Mouse (Mus musculus) testis, adult 2 months (tissue): ENCODE results near the gene Kirrel3. TPM values are rescaled to one million over a fixed set of nuclear protein-coding genes. Genes with fewer than 3 reads are reported as not detected.

Experiments used
- H3K27ac ChIP-seq: fragments of 200-500 bp; 2 replicates; pipeline ENCODE4 v1.5.1; 2012; ENCODE audit warnings: low read depth, low read length; ENCODE audit not compliant: control insufficient read depth, insufficient read depth
- H3K27me3 ChIP-seq: fragments of 200-500 bp; 2 replicates; pipeline ENCODE4 v1.6.1; 2012; ENCODE audit warnings: mild to moderate bottlenecking, low read length, moderate library complexity; ENCODE audit not compliant: control insufficient read depth, insufficient read depth
- H3K36me3 ChIP-seq: fragments of 200-500 bp; 2 replicates; pipeline ENCODE4 v1.6.1; 2012; ENCODE audit warnings: mild to moderate bottlenecking, low read length; ENCODE audit not compliant: control insufficient read depth, insufficient read depth
- H3K4me1 ChIP-seq: fragments of 200-500 bp; 2 replicates; pipeline ENCODE4 v1.6.1; 2012; ENCODE audit warnings: low read length; ENCODE audit not compliant: control insufficient read depth, insufficient read depth
- H3K4me3 ChIP-seq: fragments of 200-500 bp; 2 replicates; pipeline ENCODE4 v1.5.1; 2012; ENCODE audit warnings: low read depth, mild to moderate bottlenecking, low read length, moderate library complexity, mixed read lengths; ENCODE audit not compliant: control insufficient read depth
- CTCF ChIP-seq: fragments of 200-500 bp; IDR thresholded peaks from 2 replicates; pipeline ENCODE4 v1.5.1; 2012; ENCODE audit warnings: low read depth, mild to moderate bottlenecking, inconsistent platforms, low read length, moderate library complexity; ENCODE audit not compliant: control insufficient read depth, insufficient read depth, insufficient replicate concordance
- POLR2A ChIP-seq: fragments of 200-500 bp; IDR thresholded peaks from 2 replicates; pipeline ENCODE4 v1.6.1; 2012; ENCODE audit warnings: low read depth, mild to moderate bottlenecking, inconsistent platforms, low read length, moderate library complexity; ENCODE audit not compliant: control insufficient read depth
- polyA plus RNA-seq: library from polyadenylated mRNA; depleted of rRNA; stranded (reverse); fragments of >200 nt; gene quantifications from 2 replicates; pipeline ENCODE4 v1.2.3, GENCODE M21; 2012

The Kirrel3 gene
- polyA plus RNA-seq, 1 experiment = 0.10 TPM

DNA sequence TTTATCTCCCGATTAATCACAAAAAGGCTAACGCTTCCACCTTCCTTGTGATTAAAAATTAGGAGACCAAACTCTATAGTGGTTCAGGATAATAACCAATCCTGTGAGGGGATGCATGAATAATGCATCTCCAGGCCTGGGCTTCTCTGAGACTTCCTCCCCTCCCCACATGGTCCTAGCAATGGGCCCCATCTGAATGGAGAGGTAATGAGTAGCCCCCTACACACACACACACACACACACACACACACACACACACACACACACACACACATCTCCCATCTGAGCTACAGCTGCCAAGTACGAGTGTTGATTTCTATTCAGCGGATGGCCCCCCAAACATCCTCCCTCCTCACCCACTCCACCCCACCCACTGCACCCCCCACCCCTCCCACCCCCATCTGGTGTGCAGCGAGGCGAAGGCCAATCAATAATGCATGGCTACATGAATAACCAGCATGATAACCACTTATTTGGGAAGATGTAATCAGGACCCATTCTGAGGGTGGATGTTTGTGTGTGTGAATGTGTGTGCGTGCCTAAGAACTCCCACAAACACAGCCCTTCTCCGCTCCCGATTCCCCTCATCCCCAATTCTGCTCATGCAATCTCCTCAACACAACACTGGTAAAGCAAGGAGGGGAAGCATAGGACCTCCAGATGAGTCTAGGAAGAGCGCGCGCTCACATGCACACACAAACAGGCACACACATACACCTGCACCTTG, 501.9 kb downstream of the Kirrel3 start:
- H3K4me1 ChIP-seq = peaks cover 2% of the 10 kb centered on the region; the same call in 1 of the 2 replicates
- H3K27ac ChIP-seq = no peak overlapping the region
- no peaks in the 10 kb centered on the region for H3K36me3 ChIP-seq
- no peak for TF ChIP-seq POLR2A
- TF ChIP-seq CTCF = no peak
- H3K4me3 ChIP-seq = no peak overlapping the region
- no peaks in the 10 kb centered on the region for H3K27me3 ChIP-seq

DNA sequence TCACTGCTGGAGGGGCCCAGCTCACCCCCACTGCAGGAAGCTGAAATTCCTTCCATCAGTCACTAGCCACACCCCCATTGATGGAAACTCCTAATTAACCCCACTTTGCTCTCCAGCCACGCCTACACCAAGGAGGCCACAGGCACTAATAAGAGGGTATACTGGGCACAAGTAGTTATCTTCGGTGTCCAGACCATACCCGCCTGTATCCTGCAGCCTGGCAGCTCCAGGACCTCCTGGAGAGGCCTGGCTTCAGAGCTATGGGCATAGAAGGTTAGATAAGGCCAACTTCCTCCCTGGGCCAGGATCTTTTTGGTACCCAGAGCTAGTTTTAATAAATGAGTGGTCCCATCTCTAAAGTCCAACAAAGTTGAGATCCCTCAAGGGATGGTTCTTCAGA, 503.0 kb downstream of the Kirrel3 start:
- Histone ChIP-seq H3K27ac (no peak overlapping the region), H3K4me1 (peaks cover 3% of the 10 kb centered on the region; the same call in 1 of the 2 replicates), H3K36me3 (no peaks in the 10 kb centered on the region), H3K4me3 (no peak overlapping the region), H3K27me3 (no peaks in the 10 kb centered on the region)
- TF ChIP-seq POLR2A = no peak
- TF ChIP-seq CTCF = no peak

DNA sequence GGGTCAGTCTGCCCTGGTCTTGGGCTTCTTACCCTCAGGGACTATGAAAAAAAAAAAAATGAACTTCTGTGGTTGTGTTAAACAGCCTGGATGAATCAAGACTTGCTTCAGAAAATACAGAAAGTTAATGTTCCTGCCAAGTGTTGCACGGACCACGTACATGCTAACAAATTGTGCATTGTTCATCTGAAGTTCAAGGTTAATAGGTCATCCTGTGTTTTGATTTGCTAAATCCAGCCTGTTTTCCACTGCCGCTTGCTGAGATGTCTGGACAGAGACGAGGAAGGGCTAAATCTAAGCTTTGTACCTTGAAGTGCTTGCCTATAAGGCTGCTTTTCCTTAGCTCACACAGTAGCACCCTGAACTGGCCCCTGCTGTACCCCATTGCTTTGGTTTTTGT, 506.5 kb downstream of the Kirrel3 start:
- Histone ChIP-seq H3K27ac (no peak overlapping the region), H3K4me3 (no peak overlapping the region), H3K4me1 (peaks cover 7% of the 10 kb centered on the region), H3K27me3 (no peaks in the 10 kb centered on the region), H3K36me3 (no peaks in the 10 kb centered on the region)
- TF ChIP-seq CTCF (no peak), POLR2A (no peak)

DNA sequence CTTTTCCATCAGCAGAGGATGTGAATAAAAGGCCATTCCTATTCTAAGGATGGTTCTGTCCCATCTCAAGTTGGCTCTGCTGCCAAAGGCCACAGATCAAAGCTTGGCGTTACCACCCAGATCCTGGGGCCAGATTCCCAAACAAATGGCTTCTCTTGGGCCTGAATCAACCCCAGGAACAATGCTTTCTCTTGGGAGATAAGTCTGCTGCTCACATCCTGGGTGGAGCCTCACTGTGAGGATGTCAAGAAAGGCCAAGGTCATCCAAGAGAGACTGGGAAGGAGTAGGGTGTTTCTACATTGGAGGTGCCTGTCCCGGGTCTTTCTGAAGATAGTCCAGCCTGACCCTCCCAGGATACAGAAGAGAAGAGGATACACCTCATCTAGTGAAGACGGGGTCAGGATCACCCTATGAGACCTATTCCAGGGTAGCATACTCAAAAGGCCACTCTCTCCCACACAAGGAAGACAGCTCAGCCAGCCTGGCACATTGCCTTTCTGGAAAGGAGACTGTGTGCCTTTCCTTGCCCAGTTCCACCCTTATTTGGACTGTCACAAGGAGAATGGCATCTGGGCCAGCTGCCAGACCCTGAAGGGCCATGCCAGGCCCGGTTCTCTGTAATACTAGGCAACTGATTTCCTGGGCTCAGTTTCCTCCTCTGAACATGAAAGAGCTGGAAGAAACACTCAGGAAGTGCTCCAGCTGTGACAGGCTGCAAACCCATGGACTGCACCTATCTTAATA, 507.9 kb downstream of the Kirrel3 start:
- Histone ChIP-seq H3K27ac (peak overlapping the region; percentile 44; the same call in 1 of the 2 replicates), H3K4me3 (no peak overlapping the region), H3K27me3 (no peaks in the 10 kb centered on the region), H3K36me3 (no peaks in the 10 kb centered on the region), H3K4me1 (peaks cover 7% of the 10 kb centered on the region)
- no peak for TF ChIP-seq POLR2A

DNA sequence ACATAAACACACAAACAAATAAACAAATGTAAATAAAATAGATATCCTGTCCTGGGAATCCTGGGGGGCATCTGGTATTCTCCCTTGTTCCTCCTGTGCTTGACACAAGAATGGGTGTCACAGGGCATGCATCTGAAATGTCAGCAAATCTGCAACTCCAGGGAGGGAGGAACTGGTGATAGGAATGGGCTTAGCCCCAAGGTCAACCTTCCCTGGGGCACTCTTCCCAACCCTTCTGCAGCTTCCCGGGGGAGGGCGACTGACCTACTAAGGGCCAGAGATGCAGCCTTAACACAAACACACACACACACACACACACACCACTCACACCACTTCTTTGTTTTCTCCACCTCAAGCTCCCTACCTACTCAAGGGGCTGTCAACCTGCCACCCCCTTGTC, 509.4 kb downstream of the Kirrel3 start:
- H3K36me3 ChIP-seq = no peaks in the 10 kb centered on the region
- no peak overlapping the region for H3K27ac ChIP-seq
- peaks cover 7% of the 10 kb centered on the region for H3K4me1 ChIP-seq
- no peak for TF ChIP-seq CTCF
- no peak for TF ChIP-seq POLR2A
- H3K27me3 ChIP-seq = no peaks in the 10 kb centered on the region
- no peak overlapping the region for H3K4me3 ChIP-seq

DNA sequence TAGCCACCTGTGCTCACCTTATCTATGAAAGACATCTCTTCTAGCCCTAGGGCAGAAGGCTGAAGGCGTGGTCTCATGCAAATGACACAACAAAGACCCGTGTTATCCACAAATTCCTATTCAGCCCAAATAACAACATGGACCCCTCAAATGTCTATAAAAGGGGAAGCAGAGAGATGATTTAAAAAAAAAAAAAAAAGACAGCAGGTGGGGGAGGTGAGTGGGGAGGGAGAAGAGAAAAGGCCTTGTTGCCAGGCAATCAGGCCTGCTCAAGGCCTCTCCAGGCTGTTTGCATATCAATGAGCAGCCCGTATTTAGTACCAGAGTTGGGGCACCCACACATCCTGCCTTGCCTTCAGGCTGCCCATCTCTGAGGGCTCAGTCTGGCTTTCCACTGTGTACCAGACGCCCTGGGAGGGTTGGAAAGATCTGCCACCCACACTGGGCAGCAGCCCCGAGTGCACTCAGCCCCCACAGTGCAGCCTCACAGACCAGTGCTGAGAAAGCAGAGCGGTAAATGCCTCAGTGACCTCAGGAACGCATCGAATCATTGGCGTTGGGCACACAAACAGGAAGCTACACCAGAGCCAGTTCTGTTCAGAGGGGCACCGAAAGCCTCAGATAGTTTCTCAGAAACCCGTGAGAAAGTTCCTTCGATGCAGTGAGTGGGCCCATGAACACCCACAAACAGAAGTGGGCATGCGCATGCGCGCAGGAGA, 510.1 kb downstream of the Kirrel3 start:
- Histone ChIP-seq H3K4me3 (no peak overlapping the region), H3K4me1 (peaks cover 7% of the 10 kb centered on the region), H3K36me3 (no peaks in the 10 kb centered on the region), H3K27ac (no peak overlapping the region), H3K27me3 (no peaks in the 10 kb centered on the region)
- TF ChIP-seq CTCF (no peak), POLR2A (no peak)

DNA sequence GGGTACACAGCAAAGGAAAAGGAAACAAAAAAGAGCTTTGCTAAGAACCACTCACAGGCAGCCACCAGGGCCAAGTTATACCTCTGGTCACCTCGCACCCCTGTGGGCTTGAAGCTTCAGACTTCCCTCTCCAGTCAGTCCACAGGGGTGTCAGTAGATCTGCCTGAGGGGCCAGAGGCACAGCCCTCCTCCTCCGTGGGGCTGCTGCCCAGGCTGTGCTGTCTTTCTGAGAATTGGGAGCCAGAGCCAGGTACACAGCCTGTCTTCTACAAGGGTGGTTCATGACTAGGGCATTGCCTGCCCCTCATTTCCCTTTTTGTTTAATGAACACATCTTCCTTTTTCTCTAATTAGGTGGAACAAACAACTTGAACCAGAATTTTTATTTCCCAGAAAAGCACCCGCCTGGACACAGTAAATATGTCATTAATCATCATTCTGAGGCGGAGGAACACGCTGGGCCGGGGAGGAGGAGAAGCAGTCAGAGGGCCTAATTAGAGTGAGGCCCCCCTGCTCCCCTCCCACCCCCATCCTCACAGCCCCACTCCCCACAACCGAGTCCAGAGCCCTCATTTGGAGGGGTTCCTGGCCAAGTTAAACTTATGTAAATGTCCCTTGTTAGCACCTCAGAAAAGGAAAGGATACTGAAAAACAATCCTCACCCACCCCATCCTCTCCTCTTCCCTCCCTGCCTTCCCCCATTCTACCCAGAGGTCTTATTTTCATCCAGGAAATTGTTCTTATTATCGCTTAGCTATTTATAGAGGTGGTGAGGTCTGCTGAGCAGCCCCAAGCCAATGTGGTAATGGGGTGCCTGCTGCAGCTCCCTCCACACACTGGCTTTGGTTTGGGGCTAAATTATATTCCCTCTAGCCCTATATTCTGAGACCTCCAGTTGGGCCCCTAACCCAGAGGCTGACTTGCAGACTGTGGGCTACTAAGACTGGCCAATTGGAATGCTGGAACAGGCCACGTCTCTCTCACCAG, 512.5 kb downstream of the Kirrel3 start:
- TF ChIP-seq POLR2A (no peak), CTCF (no peak)
- Histone ChIP-seq H3K27ac (no peak overlapping the region), H3K36me3 (no peaks in the 10 kb centered on the region), H3K4me1 (peaks cover 5% of the 10 kb centered on the region), H3K27me3 (no peaks in the 10 kb centered on the region), H3K4me3 (no peak overlapping the region)
